Mouse (Mus musculus) brain, embryonic 14.5 days (tissue): Measurements from ENCODE around the gene I830077J02Rik. TPM values are rescaled to one million over a fixed set of nuclear protein-coding genes. Genes with fewer than 3 reads are reported as not detected.
"Not testable (repeated sequence)": the region's sequence is repeated elsewhere in the genome, so short reads cannot be mapped to it uniquely, and the experiment has no call there.

Experiments used
- DNase-seq: peaks from one replicate; pipeline ENCODE4 v3.0.0-alpha.2; 2011; ENCODE audit warnings: low read depth
- CTCF ChIP-seq: fragments of 200-500 bp; IDR thresholded peaks from 2 replicates; pipeline ENCODE4 v1.5.1; 2012; ENCODE audit warnings: inconsistent platforms, mild to moderate bottlenecking, moderate library complexity, borderline replicate concordance; ENCODE audit not compliant: insufficient read depth, insufficient read length; ENCODE audit errors: extremely low read depth
- POLR2A ChIP-seq: fragments of 200-500 bp; IDR thresholded peaks from 2 replicates; pipeline ENCODE4 v1.6.1; 2012; ENCODE audit warnings: mild to moderate bottlenecking, inconsistent platforms, borderline replicate concordance; ENCODE audit not compliant: poor library complexity, insufficient read depth, insufficient read length, severe bottlenecking; ENCODE audit errors: extremely low read depth
- polyA plus RNA-seq: library from polyadenylated mRNA; depleted of rRNA; stranded (reverse); fragments of >200 nt; gene quantifications from 2 replicates; pipeline ENCODE4 v1.2.3, GENCODE M21; 2012

The I830077J02Rik gene
- polyA plus RNA-seq, 1 experiment, result 0.68 TPM

DNA sequence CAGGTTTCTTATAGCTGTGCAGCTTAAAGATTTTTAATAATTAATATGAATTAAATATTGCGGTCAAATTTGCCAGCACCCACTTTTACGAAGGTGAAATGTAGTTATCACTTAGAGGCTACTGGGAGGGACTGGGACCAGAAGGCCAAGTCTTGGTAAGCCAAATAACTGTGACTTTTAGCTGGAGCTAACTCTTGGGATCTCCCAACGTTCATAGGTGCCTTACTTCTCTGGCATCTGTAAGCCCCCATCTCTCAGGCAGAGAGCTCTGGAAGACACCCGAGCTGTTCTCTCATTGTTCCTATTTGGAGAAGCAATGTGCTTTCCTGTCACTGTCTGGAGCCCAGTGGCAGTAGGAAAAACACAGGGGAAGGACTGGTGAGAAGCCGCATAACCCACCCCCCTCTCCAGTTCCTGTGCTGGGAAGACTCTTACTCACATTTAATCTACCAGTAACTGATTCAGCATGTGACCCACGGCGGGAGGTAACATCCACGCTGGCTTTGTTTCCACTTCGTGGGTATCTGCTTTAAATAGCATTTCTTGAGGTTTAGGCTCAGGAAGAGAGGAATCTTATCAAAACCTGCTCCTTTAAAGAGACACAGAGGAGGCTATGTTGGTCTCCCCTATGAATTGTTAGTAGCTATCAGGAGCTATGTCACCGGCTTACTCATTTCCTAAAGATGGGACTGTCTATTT is 14.7 kb downstream of the I830077J02Rik start:
- TF ChIP-seq POLR2A (no peak), CTCF (no peak)
- no peak for DNase-seq

DNA sequence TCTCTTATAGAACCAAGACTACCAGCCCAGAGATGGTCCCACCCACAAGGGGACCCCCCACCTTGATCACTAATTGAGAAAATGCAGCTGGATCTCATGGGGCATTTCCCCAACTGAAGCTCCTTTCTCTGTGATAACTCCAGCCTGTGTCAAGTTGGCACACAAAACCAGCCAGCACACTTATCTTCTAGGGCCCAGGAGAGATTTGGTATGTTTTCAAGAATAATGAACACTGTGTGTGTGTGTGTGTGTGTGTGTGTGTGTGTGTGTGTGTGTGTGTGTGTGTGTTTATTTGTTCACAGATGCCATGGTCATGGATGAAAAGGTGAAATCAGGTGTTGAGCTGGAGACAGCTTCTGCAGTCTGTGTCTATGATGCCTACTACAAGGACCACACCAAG is 16.0 kb downstream of the I830077J02Rik start:
- DNase-seq, result not testable (repeated sequence)

DNA sequence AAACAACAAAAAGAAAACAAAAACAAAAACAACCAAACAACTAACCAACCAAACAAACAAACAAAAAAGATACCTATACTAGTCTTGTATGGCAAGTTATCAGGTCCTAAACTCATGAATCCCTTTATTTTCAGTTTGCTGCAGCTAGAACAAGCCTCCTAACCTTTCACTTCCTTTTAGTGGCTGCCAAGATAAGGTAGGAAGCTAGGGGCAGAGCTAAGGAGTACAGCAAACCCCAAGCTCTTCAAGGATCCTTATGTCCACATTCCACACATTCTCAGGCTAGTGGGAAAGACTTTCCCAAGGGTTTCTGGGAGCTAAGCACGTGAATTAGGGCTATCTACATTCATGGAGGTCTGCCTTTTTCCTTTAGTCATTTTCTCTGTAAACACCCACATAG is 17.2 kb downstream of the I830077J02Rik start:
- TF ChIP-seq CTCF (no peak), POLR2A (no peak)

DNA sequence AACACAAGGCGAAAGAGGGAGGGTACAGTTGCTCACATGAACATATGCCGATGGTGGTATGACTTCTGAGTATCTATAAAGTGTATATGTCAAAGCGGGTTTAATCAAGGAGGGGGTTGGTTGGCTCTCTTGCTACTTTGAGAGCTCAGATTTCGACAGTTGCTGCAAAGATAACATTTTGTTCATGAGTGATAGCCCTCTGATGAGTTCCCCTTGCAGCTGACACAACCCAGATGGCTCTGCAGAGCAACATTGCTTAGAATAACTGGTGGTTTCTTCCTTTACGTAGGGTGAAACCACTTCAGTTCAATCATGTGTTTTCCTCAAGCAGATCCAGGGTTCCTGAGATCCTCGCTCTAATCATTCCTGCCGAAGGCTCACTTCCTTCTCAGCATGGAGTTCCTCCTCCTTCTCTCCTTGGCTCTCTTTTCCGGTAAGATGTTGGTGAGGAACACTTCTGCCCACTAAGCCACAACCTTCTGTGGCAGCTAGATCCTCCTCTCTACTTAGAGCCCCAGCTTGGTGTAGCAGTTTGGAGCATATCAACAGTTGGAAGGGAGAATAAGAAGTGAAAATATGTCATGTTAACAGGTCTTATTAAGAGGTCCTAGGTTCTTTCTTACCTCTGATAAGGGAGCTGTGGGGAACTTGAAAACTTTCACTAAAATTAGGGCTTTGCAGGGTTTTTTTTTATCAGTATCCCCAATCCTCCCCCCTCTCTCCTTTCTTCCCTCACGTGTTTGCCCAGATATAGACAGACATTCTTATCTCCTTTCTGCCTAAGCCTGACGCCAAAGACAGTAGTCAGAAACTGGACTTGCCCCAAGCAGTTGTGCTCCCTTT is 18.4 kb downstream of the I830077J02Rik start:
- TF ChIP-seq CTCF, result no peak
- no peak for TF ChIP-seq POLR2A

More for the DNA sequence above, 17.2 kb downstream of the I830077J02Rik start:
- no peak for DNase-seq

DNA sequence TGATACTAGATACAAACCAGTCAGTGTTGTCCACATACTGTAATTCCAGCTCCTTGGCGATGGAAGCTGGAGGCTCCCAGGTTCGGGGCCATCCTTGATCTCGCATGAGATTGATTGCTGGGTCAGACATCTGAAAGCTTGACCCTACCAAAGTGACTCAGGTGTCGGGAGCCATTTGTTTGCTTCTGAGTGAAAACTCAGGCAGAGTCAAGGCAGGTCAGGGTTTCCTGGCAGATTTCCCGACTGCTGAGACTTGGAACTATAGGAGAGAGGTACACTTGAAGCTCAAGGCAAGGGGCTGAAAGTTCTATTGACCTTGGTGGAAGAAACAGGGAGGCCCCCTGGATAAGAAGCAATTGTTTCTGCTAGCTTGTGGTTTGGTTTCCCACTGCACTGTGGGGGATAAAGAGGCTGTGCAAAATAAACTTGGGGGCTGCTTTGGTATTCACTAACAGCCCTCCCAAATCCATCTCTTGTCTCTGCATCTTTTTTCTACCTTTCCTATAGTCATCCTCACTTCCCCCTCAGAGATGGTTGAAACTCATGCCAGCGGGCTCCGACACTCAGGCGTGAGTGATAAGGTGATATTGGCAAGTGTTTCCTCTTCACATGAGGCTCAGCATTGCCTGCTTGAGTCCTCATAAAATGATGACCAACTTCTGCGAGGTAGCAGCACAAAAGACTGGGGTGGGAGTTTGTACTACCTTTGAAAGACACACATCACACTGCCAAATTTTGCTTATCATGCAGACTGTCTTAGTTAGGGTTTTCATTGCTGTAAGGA is 20.2 kb downstream of the I830077J02Rik start:
- TF ChIP-seq POLR2A (no peak), CTCF (no peak)

More for the DNA sequence above, 18.4 kb downstream of the I830077J02Rik start:
- no peak for DNase-seq

DNA sequence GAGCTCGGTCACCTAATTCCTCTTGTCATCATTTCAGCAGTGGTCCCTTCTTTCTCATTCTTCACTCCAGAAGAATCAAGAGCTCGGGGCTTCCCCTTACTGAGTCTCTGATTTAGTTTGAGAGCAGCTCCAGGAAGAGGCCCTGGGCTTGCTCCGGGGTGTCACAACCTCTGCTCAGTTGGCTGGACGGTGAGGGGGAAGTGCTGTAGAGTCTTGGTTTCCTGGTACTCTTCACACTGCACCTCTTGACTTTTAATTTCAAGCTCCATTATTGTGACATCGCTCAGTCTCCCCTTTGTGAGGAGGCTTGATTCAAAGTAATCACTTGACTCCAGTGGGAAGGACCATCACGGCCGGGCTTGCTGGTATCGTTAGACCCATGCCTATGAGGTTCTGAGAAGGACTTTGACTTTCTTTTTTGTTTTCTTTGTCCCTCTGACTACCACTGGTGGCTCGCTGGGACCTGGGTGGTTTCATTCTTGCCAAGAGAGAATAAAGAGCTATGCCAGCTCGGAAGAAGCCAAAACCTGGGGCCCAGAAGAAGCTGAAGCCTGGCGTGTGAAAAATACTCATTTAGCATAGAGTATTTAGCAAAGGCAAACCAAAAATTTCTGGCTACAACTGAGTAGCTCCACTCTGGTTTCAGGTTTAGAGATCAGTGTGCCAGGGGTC is 21.8 kb downstream of the I830077J02Rik start:
- DNase-seq, result no peak
- TF ChIP-seq POLR2A (no peak), CTCF (no peak)

More for the DNA sequence above, 20.2 kb downstream of the I830077J02Rik start:
- no peak for DNase-seq

DNA sequence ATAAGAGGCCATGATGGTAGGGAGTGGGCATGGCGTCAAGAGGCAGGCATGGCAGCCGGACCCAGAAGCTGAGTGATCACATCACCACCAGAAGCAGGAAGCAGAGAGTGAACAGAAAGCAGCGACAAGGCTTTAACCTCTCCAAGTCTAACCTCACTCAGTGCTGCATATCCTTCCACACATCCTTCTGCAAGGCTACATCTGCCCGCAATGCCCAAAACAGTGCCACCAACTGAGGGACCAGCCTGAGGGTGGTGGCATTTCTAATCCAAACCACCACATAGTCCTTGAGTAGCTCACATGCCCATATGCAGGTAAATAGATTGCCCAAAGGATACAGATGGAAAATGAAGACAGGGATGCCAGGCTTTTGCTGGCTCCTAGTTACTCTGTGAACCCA is 23.5 kb downstream of the I830077J02Rik start:
- no peak for DNase-seq
- no peak for TF ChIP-seq POLR2A
- no peak for TF ChIP-seq CTCF

DNA sequence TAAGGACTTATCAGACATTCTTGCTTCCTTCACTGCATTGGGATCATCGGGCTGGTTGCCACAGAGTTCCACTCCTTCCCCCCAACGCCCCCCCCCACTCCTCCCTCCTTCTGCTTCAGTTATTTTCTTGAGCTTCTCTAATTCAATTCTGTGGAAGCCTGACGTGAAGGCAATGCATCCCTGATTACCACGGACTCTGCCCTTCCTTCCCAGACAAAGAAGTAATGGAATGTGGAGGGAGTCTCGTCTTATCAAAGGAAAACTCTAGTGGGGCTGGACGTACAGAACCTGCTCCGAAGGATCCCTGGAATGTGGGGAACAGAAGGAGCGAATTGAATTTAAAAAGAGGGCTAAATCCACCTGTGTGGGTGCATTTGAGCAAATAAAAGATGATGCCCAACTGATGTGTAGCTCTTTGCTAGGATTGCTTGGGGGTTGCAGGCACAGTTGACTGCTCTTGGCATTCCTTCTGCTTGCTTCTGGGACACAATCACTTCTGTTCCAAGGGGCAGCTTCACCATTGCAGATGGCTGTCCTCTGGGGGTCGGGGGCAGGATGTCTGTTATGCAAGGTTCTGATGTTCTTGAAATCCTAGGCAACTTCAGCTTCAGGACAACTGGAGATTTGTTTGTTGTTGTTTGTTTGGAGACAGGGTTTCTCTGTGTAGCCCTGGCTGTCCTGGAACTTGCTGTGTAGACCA is 24.4 kb downstream of the I830077J02Rik start:
- TF ChIP-seq POLR2A (no peak), CTCF (no peak)
- no peak for DNase-seq

DNA sequence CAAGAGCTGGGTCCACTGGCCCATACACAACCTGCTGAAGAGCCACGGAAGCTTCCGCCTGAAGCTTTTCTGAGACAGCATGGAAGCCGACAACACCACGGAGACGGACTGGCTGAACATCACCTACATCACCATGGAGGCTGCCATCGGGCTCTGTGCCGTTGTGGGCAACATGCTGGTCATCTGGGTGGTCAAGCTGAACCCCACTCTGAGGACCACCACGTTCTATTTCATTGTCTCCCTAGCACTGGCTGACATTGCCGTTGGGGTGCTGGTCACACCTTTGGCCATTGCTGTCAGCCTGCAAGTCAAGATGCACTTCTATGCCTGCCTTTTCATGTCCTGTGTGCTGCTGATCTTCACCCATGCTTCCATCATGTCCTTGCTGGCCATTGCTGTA is 27.7 kb downstream of the I830077J02Rik start:
- TF ChIP-seq CTCF (no peak), POLR2A (no peak)
- DNase-seq, result no peak

DNA sequence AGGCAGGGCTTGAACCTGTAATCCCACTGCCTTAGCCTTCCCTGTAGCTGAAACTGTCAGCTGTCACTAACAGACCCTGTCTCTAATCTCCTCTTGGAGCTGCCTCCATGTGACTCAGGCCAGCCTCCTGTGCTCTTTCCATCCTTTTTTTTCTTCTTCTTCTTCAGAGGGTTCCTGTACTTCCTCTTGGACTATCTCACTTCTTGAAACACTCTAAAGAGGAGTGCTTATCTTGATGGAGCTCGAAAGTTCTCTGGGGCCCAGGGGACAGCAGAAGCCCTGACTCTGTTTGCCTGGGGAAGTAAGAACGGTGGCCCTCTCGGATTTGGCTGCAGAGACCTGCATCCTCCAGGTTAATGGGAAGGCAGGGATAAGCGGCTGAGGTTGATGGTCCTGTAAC is 28.3 kb downstream of the I830077J02Rik start:
- no peak for TF ChIP-seq CTCF
- TF ChIP-seq POLR2A, result no peak
- DNase-seq, result no peak

DNA sequence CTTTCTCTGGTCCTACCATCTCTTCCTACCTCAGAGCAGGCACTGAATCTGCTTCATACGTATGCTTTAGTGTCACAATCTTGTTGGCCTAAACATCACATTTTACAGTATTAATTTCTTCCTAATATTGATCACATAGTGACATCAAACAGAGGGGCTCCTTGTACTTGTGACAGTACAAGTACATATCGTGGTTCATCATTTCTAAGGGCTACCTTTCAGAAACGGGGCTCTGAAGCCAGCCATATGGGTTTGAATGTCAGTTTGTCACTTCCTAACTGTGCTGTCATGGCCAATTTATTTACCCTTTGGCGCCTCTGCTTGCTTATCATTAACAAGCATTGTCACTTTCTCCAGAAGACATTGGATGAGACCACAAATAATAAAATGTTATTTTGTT is 31.0 kb downstream of the I830077J02Rik start:
- no peak for DNase-seq
- TF ChIP-seq POLR2A (no peak), CTCF (no peak)

DNA sequence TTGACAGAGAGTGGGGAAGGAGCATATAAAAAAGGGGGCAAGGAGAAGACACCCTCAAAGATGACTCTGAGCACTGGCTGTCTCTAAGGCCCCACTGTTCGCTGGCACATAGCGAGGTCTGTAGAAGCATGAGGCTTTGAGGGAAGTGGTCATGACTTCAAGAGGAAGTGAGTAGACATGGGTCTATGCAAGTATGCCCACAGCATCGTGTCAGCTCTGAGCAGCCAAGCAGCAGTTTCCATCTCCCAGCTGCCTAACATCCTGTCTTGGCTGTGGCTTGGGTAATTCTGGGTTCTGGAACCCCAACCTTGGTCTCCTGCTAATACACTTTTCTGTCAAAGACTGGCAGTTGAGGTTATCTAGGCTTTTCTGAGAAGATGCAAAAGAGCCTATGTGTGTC is 31.7 kb downstream of the I830077J02Rik start:
- TF ChIP-seq CTCF (no peak), POLR2A (no peak)
- DNase-seq, result no peak

DNA sequence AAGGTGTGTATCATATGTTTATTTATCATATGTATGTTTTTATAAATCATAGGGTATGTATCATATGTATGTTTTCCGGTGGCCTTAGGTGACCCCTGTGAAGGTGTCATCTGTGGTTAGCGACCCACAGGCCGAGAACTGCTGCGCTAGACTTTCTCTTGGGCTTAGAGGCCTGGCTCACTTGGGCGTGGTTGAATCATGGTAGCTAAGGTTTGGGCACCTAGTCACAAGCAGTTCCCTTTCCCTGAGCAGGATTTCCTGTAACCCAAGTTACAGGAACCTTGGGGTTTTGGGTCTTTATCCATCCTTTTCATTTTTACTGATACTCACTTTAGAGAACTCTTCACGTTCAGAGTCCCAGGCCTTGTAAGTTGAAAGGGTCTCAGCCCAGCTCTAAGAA is 32.2 kb downstream of the I830077J02Rik start:
- DNase-seq, result no peak
- TF ChIP-seq POLR2A (no peak), CTCF (no peak)
